Mouse (Mus musculus): ENCODE results near the gene Kcnma1. TPM values are rescaled to one million over a fixed set of nuclear protein-coding genes. Genes with fewer than 3 reads are reported as not detected.

The Kcnma1 gene
- total RNA-seq, 1 experiment: 0.49 TPM

GRCm38 (mm10) chr14:23243857-23244256, 770.4 kb downstream of the Kcnma1 start:
- H3K9me3 ChIP-seq (ENCODE audit: control insufficient read depth, insufficient read depth, low read depth, low read length): no peaks in the 10 kb centered on the region
- TF ChIP-seq CHD2 (IDR thresholded peaks at IDR 0.05; ENCODE audit: low read depth, low read length) (no peak), ZC3H11A (IDR thresholded peaks at IDR 0.05; ENCODE audit: borderline replicate concordance, low read depth, low read length) (no peak), MAFK (IDR thresholded peaks at IDR 0.05; ENCODE audit: insufficient read depth, low read depth, low read length) (no peak), HCFC1 (IDR thresholded peaks at IDR 0.05; ENCODE audit: borderline replicate concordance, insufficient read depth, low read length) (no peak), ZNF384 (IDR thresholded peaks at IDR 0.05; ENCODE audit: low read depth, low read length) (no peak)
- H3K4me1 ChIP-seq (ENCODE audit: control insufficient read depth in 2 of 2, insufficient read depth in 2 of 2, low read length in 2 of 2, poor library complexity in 1 of 2): no peaks in the 10 kb centered on the region
- DNase-seq (ENCODE audit: low read depth, low spot score): no peak
- no peak overlapping the region for H3K27ac ChIP-seq (ENCODE audit: insufficient read depth, low read depth, low read length, poor library complexity, severe bottlenecking)
- H3K36me3 ChIP-seq (ENCODE audit: control insufficient read depth, insufficient read depth, low read length, poor library complexity, severe bottlenecking): no peaks in the 10 kb centered on the region
- H3K4me3 ChIP-seq (ENCODE audit: insufficient read depth in 1 of 2, low read depth in 1 of 2, low read length in 2 of 2, poor library complexity in 1 of 2, severe bottlenecking in 1 of 2): no peak overlapping the region
- in situ Hi-C loops (cut with MboI; ENCODE audit: low sequenced_read_pairs in 2 of 2, unreplicated experiment in 2 of 2): no loop called here
- no peak overlapping the region for H3K9ac ChIP-seq (ENCODE audit: insufficient read depth, low read depth, low read length, poor library complexity, severe bottlenecking)

Other genes starting within 250 kb of the Kcnma1 start
- gene Dlg5, start 231.4 kb upstream of the Kcnma1 start, total RNA-seq (2012; rRNA removed): 17.5 and 19.3 TPM in 2 replicates

All from ES-E14 (cell line).